Comparison of ENCODE assay signal across 8 mouse cellular contexts in genomic region chr4:40268204-40268813, GRCm38 (mm10). TPM values are rescaled to one million over a fixed set of nuclear protein-coding genes. Genes with fewer than 3 reads are reported as not detected.
DNase-seq lines count a peak whose midpoint lies in the region; ATAC-seq lines count a peak whose summit lies in the region.

No protein-coding gene starts in this region.

- H3K4me2 ChIP-seq in hindbrain, embryonic 14.5 days (replicated peaks) = peak overlapping the region; percentile 90

- H3K9me3 ChIP-seq in hindbrain, embryonic 14.5 days (ENCODE audit: control insufficient read depth, low read length) = no peaks in the 10 kb centered on the region

- DNase-seq in NIH3T3 (ENCODE audit: low read depth) = peak; percentile 93
- DNase-seq in cerebellum, postnatal 10 days = peak; percentile 92 to 96
- DNase-seq in frontal cortex, postnatal 14 days (ENCODE audit: low spot score in 2 of 2) = peak; percentile 88 to 90
- peak; percentile 92 for DNase-seq in hindbrain, embryonic 14.5 days (ENCODE audit: low spot score)
- DNase-seq in layer of hippocampus, postnatal 36 days = peak; percentile 93 to 94
- DNase-seq in lung, postnatal 36 days = peak; percentile 92
- peak; percentile 96 for DNase-seq in retina, postnatal 1 day
- DNase-seq in urinary bladder, adult 18-20 months (ENCODE audit: low spot score in 2 of 2) = peak; percentile 85 to 91

- peak overlapping the region; percentile 86 for H3K9ac ChIP-seq in hindbrain, embryonic 14.5 days

- H3K36me3 ChIP-seq in hindbrain, embryonic 14.5 days (replicated peaks; ENCODE audit: control insufficient read depth, insufficient read depth) = peaks cover 22% of the 10 kb centered on the region

- H3K27ac ChIP-seq in hindbrain, embryonic 14.5 days = peak overlapping the region; percentile 94

- H3K27me3 ChIP-seq in hindbrain, embryonic 14.5 days (ENCODE audit: control insufficient read depth, insufficient read depth, low read length) = no peaks in the 10 kb centered on the region

- peak overlapping the region; percentile 83 for H3K4me3 ChIP-seq in hindbrain, embryonic 14.5 days (replicated peaks; ENCODE audit: low read length)

- peaks cover 19% of the 10 kb centered on the region for H3K4me1 ChIP-seq in hindbrain, embryonic 14.5 days (replicated peaks; ENCODE audit: control insufficient read depth, insufficient read depth, low read length)

- WGBS in hindbrain, embryonic 14.5 days = under 1% methylated on average over 49 of the region's 50 CpGs

- ATAC-seq in hindbrain, embryonic 14.5 days (ENCODE audit: low FRiP score) = peak; percentile 85

RNA-seq across cellular contexts. Expression of gene Smim27, which starts 1.1 kb away (rescaled TPM):
- 12.8 and 16.9 TPM in 2 replicates for polyA plus RNA-seq in hindbrain, embryonic 14.5 days (2014; fragmentation: Nextera tagmentation; extraction: Ambion mirVana)
- 10 to 100 TPM; 12.9 to 14.9 TPM for total RNA-seq in layer of hippocampus, postnatal 36 days (2021)

RNA-seq across cellular contexts. Expression of gene Topors, which starts 1.3 kb away (rescaled TPM):
- polyA plus RNA-seq in hindbrain, embryonic 14.5 days (2014; fragmentation: Nextera tagmentation; extraction: Ambion mirVana) = 31.8 and 32.7 TPM in 2 replicates
- total RNA-seq in layer of hippocampus, postnatal 36 days (2021) = 10 to 100 TPM; 20.9 to 21.3 TPM

RNA-seq across cellular contexts. Expression of gene Ndufb6, which starts 10.9 kb away (rescaled TPM):
- 345 and 377 TPM in 2 replicates for polyA plus RNA-seq in hindbrain, embryonic 14.5 days (2014; fragmentation: Nextera tagmentation; extraction: Ambion mirVana)
- total RNA-seq in layer of hippocampus, postnatal 36 days (2021) = 100 to 1,000 TPM; 171 to 194 TPM

RNA-seq across cellular contexts. Expression of gene Ddx58, which starts 28.7 kb away (rescaled TPM):
- polyA plus RNA-seq in hindbrain, embryonic 14.5 days (2014; fragmentation: Nextera tagmentation; extraction: Ambion mirVana) = 2.5 and 4.3 TPM in 2 replicates
- total RNA-seq in layer of hippocampus, postnatal 36 days (2021) = 1 to 10 TPM; 3.5 TPM

Comparison
In these comparisons a context has a peak if more than half of its experiments do, and no peak if none do; other contexts are left out.
1. Peak in every context shown above with its lines: DNase-seq, ATAC-seq, H3K4me3 ChIP-seq and H3K27ac ChIP-seq.